Mouse (Mus musculus): ENCODE data around the gene Stra6.

- TF ChIP-seq HCFC1 (IDR thresholded peaks at IDR 0.05; ENCODE audit: borderline replicate concordance, insufficient read depth, low read length) = no peak
- TF ChIP-seq CHD2 (IDR thresholded peaks at IDR 0.05; ENCODE audit: low read depth, low read length) = no peak
Observed at GRCm38 (mm10) chr9:58028841-58029240, 34.7 kb upstream of the Stra6 start.

Data from ES-E14 (cell line).